Mouse (Mus musculus) testis, adult 2 months (tissue): ENCODE measurements at regions not wholly inside any gene's neighbourhood (a gene's known extent, or its start where the extent isn't known, plus 50 kb on each side); places are given as distances from the start of the nearest gene placed in this dataset.

Experiments
- CTCF ChIP-seq: fragments of 200-500 bp; IDR thresholded peaks from 2 replicates; pipeline ENCODE4 v1.5.1; 2012; ENCODE audit warnings: low read depth, mild to moderate bottlenecking, inconsistent platforms, low read length, moderate library complexity; ENCODE audit not compliant: control insufficient read depth, insufficient read depth, insufficient replicate concordance
- POLR2A ChIP-seq: fragments of 200-500 bp; IDR thresholded peaks from 2 replicates; pipeline ENCODE4 v1.6.1; 2012; ENCODE audit warnings: low read depth, mild to moderate bottlenecking, inconsistent platforms, low read length, moderate library complexity; ENCODE audit not compliant: control insufficient read depth

DNA sequence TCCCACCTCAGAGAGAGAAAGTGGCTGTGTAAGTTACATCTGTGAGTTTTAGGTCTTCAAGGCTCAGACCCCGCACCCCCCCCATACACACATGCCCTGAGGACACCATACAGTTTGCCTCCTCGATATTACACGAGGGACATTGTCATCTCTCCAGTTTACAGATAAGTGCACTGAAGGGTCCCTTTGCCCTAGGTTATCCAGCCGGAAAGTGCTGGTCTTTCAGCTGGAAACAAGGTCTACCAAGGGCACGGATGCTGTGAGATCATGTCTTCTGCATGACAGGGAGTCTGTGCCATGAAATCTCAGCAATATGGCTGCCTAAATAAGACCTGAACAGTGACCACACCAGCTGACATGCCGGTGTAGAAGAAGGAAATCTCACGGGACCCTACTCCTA, 329.8 kb downstream of the Gm49356 start:
- TF ChIP-seq POLR2A (no peak), CTCF (no peak)
